Mouse (Mus musculus) E14TG2a.4 (cell line): ENCODE results near the gene Idua.

ENCODE experiments used
- H3K27me3 ChIP-seq: 2 replicates; pipeline ENCODE4 v1.6.1; 2014; ENCODE audit warnings: low read length, control low read depth; ENCODE audit not compliant: insufficient read depth
- H3K36me3 ChIP-seq: 2 replicates; pipeline ENCODE4 v1.6.1; 2014; ENCODE audit warnings: low read length, control low read depth; ENCODE audit not compliant: insufficient read depth
- H3K4me1 ChIP-seq: replicated peaks from 2 replicates; pipeline ENCODE4 v1.6.1; 2014; ENCODE audit warnings: low read depth, low read length, control low read depth
- H3K4me3 ChIP-seq: replicated peaks from 2 replicates; pipeline ENCODE4 v1.5.1; 2014; ENCODE audit warnings: mild to moderate bottlenecking, low read length
- H3K9me3 ChIP-seq: 2 replicates; pipeline ENCODE4 v1.6.1; 2014; ENCODE audit warnings: low read length, control low read depth
- CTCF ChIP-seq: conservative IDR thresholded peaks from 2 replicates; pipeline ENCODE4 v1.5.1; 2014; ENCODE audit warnings: low read length
- NANOG ChIP-seq: IDR thresholded peaks from 2 replicates; pipeline ENCODE4 v1.6.1; 2014; ENCODE audit warnings: borderline replicate concordance, low read length, mixed read lengths
- POU5F1 ChIP-seq: IDR thresholded peaks from 2 replicates; pipeline ENCODE4 v1.6.1; 2014; ENCODE audit warnings: low read length, borderline replicate concordance

Idua gene

GRCm38 (mm10) chr5:108636172-108636571 is 24.0 kb upstream of the Idua start:
- Histone ChIP-seq H3K4me1 (no peaks in the 10 kb centered on the region), H3K27me3 (no peaks in the 10 kb centered on the region), H3K9me3 (no peaks in the 10 kb centered on the region), H3K36me3 (peaks cover 10% of the 10 kb centered on the region; the same call in 1 of the 2 replicates), H3K4me3 (no peak overlapping the region)
- TF ChIP-seq POU5F1 (no peak), NANOG (no peak), CTCF (no peak)

DNA sequence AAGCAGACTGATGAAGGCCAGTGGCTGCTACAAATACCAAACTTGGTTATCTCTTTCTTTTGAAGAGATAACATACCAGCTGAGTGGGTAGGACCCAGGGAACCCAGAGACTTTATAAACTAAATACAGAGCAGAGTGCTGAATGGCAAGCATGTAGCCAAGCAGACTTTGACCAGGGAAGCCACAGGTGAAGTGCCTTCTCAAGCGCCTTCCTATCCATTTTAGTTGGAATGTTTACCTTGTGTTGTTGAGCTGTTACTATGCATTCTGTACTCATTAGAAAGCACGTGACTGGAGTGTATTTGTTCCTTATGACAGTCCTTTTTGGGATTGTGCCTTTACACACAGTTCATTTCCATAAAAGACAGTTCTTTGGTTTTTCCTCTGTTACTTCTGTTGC is 16.5 kb upstream of the Idua start:
- TF ChIP-seq NANOG (no peak), POU5F1 (no peak), CTCF (no peak)
- Histone ChIP-seq H3K27me3 (no peaks in the 10 kb centered on the region), H3K9me3 (no peaks in the 10 kb centered on the region), H3K4me3 (no peak overlapping the region), H3K4me1 (no peaks in the 10 kb centered on the region), H3K36me3 (peaks cover 58% of the 10 kb centered on the region)

DNA sequence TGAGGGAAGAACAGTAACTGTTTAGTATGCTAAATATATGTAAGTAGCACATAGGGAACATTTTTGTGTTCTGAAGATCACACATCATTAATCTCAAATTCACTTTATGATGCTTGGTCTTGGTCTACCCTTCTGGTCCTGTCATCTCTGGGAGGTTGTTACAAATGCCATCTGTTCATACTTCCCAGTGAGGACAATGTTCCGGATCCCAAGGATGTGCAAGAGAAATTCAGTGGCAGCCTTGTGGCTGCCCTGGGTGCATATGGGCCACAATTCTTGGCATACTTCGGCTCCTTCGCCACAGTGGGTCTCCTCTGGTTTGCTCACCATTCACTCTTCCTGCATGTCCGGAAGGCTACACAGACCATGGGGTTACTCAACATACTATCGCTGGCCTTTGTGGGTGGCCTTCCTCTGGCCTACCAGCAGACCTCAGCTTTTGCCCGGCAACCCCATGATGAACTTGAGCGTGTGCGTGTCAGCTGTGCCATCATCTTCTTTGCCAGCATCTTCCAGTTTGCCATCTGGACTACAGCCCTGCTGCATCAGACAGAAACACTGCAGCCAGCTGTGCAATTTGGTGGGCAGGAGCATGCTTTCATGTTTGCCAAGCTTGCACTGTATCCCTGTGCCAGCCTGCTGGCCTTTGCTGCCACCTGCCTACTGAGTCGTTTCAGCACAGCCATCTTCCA is 14.3 kb upstream of the Idua start:
- Histone ChIP-seq H3K9me3 (no peaks in the 10 kb centered on the region), H3K4me3 (no peak overlapping the region), H3K27me3 (no peaks in the 10 kb centered on the region), H3K36me3 (peaks cover 73% of the 10 kb centered on the region), H3K4me1 (peaks cover 9% of the 10 kb centered on the region)
- TF ChIP-seq CTCF (no peak), POU5F1 (no peak), NANOG (no peak)

- H3K9me3 ChIP-seq = no peaks in the 10 kb centered on the region
- no peak for TF ChIP-seq CTCF
- no peak for TF ChIP-seq NANOG
- no peak for TF ChIP-seq POU5F1
- H3K4me3 ChIP-seq = no peak overlapping the region
- H3K4me1 ChIP-seq = peaks cover 9% of the 10 kb centered on the region
- no peaks in the 10 kb centered on the region for H3K27me3 ChIP-seq
- H3K36me3 ChIP-seq = peaks cover 76% of the 10 kb centered on the region
These were observed 13.8 kb upstream of the Idua start for GRCm38 (mm10) chr5:108646343-108646660.

GRCm38 (mm10) chr5:108647311-108647710 is 12.8 kb upstream of the Idua start:
- Histone ChIP-seq H3K36me3 (peaks cover 85% of the 10 kb centered on the region), H3K4me1 (peaks cover 9% of the 10 kb centered on the region)
- no peak for TF ChIP-seq CTCF
- no peak for TF ChIP-seq POU5F1
- no peak for TF ChIP-seq NANOG

GRCm38 (mm10) chr5:108647820-108648465 is 12.2 kb upstream of the Idua start:
- H3K4me3 ChIP-seq = no peak overlapping the region
- no peaks in the 10 kb centered on the region for H3K9me3 ChIP-seq
- H3K4me1 ChIP-seq = peaks cover 9% of the 10 kb centered on the region
- H3K27me3 ChIP-seq = no peaks in the 10 kb centered on the region
- H3K36me3 ChIP-seq = peaks cover 90% of the 10 kb centered on the region
- no peak for TF ChIP-seq NANOG
- TF ChIP-seq CTCF = no peak
- TF ChIP-seq POU5F1 = no peak

More at GRCm38 (mm10) chr5:108647311-108647710, 12.8 kb upstream of the Idua start:
- no peak overlapping the region for H3K4me3 ChIP-seq
- H3K27me3 ChIP-seq = no peaks in the 10 kb centered on the region
- H3K9me3 ChIP-seq = no peaks in the 10 kb centered on the region

- no peak overlapping the region for H3K4me3 ChIP-seq
- TF ChIP-seq NANOG (no peak), POU5F1 (no peak), CTCF (no peak)
- H3K4me1 ChIP-seq = peaks cover 9% of the 10 kb centered on the region
- peaks cover 95% of the 10 kb centered on the region for H3K36me3 ChIP-seq
- no peaks in the 10 kb centered on the region for H3K9me3 ChIP-seq
- H3K27me3 ChIP-seq = no peaks in the 10 kb centered on the region
These were observed 11.1 kb upstream of the Idua start for GRCm38 (mm10) chr5:108648937-108649576.

DNA sequence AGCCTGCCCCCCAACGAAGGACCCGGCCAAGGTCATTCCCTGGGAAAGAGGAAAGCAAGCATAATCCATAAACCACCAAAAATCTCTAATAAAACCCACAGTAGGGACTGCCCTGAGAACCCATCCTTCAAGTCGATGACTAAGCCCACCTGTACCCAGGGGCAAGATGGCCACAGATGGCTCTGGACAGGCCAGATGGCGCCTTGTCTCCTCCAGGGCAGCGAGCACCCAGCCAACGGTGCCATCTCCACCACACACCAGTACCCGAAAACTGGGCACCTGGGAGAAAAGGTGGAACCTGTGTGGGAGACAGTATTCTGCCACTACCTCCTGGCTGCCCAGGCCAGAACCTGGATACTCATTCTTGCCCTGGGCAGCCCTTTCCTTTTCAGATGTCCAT is 9.8 kb upstream of the Idua start:
- Histone ChIP-seq H3K9me3 (no peaks in the 10 kb centered on the region), H3K4me1 (peaks cover 9% of the 10 kb centered on the region), H3K27me3 (no peaks in the 10 kb centered on the region), H3K4me3 (no peak overlapping the region), H3K36me3 (peaks cover 97% of the 10 kb centered on the region)
- TF ChIP-seq POU5F1 (no peak), NANOG (no peak), CTCF (no peak)
